Comparison of ENCODE assay signal across 31 mouse cellular contexts in genomic region chr2:104109021-104109420, GRCm38 (mm10). TPM values are rescaled to one million over a fixed set of nuclear protein-coding genes. Genes with fewer than 3 reads are reported as not detected.
"Had no signal": no experiment of that assay in that cellular context is flagged by ENCODE, and none has a peak within 500 bp of the region (broad histone marks: within the 10 kb centered on the region; RNA-seq: fewer than 3 reads in every experiment).

No protein-coding gene starts in this region.

RNA-seq across cellular contexts. Expression of gene A930018P22Rik, which starts 13.5 kb away (rescaled TPM):
- total RNA-seq: granulocyte monocyte progenitor cell, adult 5-6 weeks; layer of hippocampus, adult 2 months; layer of hippocampus, postnatal 10 days; left cerebral cortex, postnatal 36 days had no signal
- polyA plus RNA-seq: hindbrain, embryonic 12.5 days; hindbrain, embryonic 14.5 days; hindbrain, embryonic 16.5 days; inflammation-experienced regulatory T-cells, adult 6 months; kidney, embryonic 16.5 days; limb, embryonic 10.5 days; limb, embryonic 12.5 days had no signal

RNA-seq across cellular contexts. Expression of gene Cd59b, which starts 39.4 kb away (rescaled TPM):
- total RNA-seq: granulocyte monocyte progenitor cell, adult 5-6 weeks; layer of hippocampus, adult 2 months had no signal
- polyA plus RNA-seq: inflammation-experienced regulatory T-cells, adult 6 months had no signal

RNA-seq across cellular contexts. Expression of gene Gm10799, which starts 40.7 kb away (rescaled TPM):
- total RNA-seq: gastrocnemius, adult 2 months; gastrocnemius, postnatal 10 days; gastrocnemius, postnatal 25 days; gastrocnemius, postnatal 4 days; granulocyte monocyte progenitor cell, adult 5-6 weeks; heart, adult 18-20 months; heart, adult 8-10 months; heart, postnatal 10 days; heart, postnatal 25 days; heart, postnatal 4 days; layer of hippocampus, adult 2 months; layer of hippocampus, postnatal 10 days; layer of hippocampus, postnatal 25 days; left cerebral cortex, adult 2 months; left cerebral cortex, postnatal 14 days; left cerebral cortex, postnatal 36 days had no signal
- polyA plus RNA-seq: frontal cortex, adult 2 months; hindbrain, embryonic 10.5 days; hindbrain, embryonic 12.5 days; hindbrain, embryonic 14.5 days; hindbrain, embryonic 16.5 days; inflammation-experienced regulatory T-cells, adult 6 months; intestine, embryonic 15.5 days; intestine, postnatal 0 days; kidney, embryonic 14.5 days; kidney, embryonic 16.5 days; limb, embryonic 10.5 days; limb, embryonic 12.5 days; limb, embryonic 14.5 days; liver, embryonic 14.5 days; liver, embryonic 16.5 days had no signal

RNA-seq across cellular contexts. Expression of gene Gm10912, which starts 43.4 kb away (rescaled TPM):
- polyA plus RNA-seq: hindbrain, embryonic 10.5 days; hindbrain, embryonic 12.5 days; hindbrain, embryonic 14.5 days; hindbrain, embryonic 16.5 days; intestine, postnatal 0 days; kidney, embryonic 14.5 days; kidney, embryonic 16.5 days; limb, embryonic 10.5 days; limb, embryonic 12.5 days had no signal
